In genomic region chr11:32161922-32162804, GRCm38 (mm10) we compare ENCODE assay signal across 8 mouse cellular contexts. TPM values are rescaled to one million over a fixed set of nuclear protein-coding genes. Genes with fewer than 3 reads are reported as not detected.
DNase-seq lines count a peak whose midpoint lies in the region; ATAC-seq lines count a peak whose summit lies in the region.

No protein-coding gene starts in this region.

- peak overlapping the region; percentile 55 for H3K9ac ChIP-seq in intestine, embryonic 16.5 days (ENCODE audit: low read depth, low read length)

- ATAC-seq in intestine, embryonic 16.5 days: peak; percentile 86

- WGBS in intestine, embryonic 16.5 days: 13% methylated on average over 28 of the region's 28 CpGs
- WGBS in midbrain, embryonic 10.5 days: 14% methylated on average over 28 of the region's 28 CpGs

- intact Hi-C loops in left cerebral cortex, postnatal 25 days (cut with DNase I): loop anchor here (1.0 to 5.0 kb wide), 2 partner anchors 162 to 485 kb away; partner anchors contain the start of gene Nsg2

- no peaks in the 10 kb centered on the region for H3K27me3 ChIP-seq in intestine, embryonic 16.5 days (replicated peaks; ENCODE audit: control insufficient read depth, insufficient read depth, low read length)
- H3K27me3 ChIP-seq in midbrain, embryonic 10.5 days (ENCODE audit: low read depth, poor library complexity, severe bottlenecking): peaks cover 30% of the 10 kb centered on the region

- H3K4me1 ChIP-seq in intestine, embryonic 16.5 days (ENCODE audit: control insufficient read depth, insufficient read depth, low read length): no peaks in the 10 kb centered on the region
- peaks cover 24% of the 10 kb centered on the region for H3K4me1 ChIP-seq in midbrain, embryonic 10.5 days

- peak overlapping the region; percentile 43 for H3K4me2 ChIP-seq in intestine, embryonic 16.5 days (ENCODE audit: low read depth, low read length)

- no peaks in the 10 kb centered on the region for H3K36me3 ChIP-seq in intestine, embryonic 16.5 days (ENCODE audit: control insufficient read depth, insufficient read depth, low read length)
- H3K36me3 ChIP-seq in midbrain, embryonic 10.5 days: no peaks in the 10 kb centered on the region

- no peak overlapping the region for H3K27ac ChIP-seq in intestine, embryonic 16.5 days (ENCODE audit: low read length)
- H3K27ac ChIP-seq in midbrain, embryonic 10.5 days (replicated peaks): peak overlapping the region; percentile 81

- no peaks in the 10 kb centered on the region for H3K9me3 ChIP-seq in intestine, embryonic 16.5 days (ENCODE audit: control insufficient read depth, low read length)
- H3K9me3 ChIP-seq in midbrain, embryonic 10.5 days (replicated peaks): no peaks in the 10 kb centered on the region

- peak; percentile 73 to 76 for DNase-seq in adrenal gland, adult 18-20 months (ENCODE audit: low spot score in 2 of 2)
- DNase-seq in embryo, embryonic 10 days (ENCODE audit: low spot score): peak; percentile 93
- peak; percentile 58 for DNase-seq in gastrocnemius, postnatal 25 days
- peak; percentile 86 to 88 for DNase-seq in left cerebral cortex, postnatal 25 days (ENCODE audit: low spot score in 2 of 2)
- peak; percentile 92 for DNase-seq in midbrain, embryonic 10.5 days (ENCODE audit: low spot score)
- peak; percentile 80 to 81 for DNase-seq in right cerebral cortex, postnatal 36 days (ENCODE audit: low spot score in 2 of 2)
- DNase-seq in adipocyte (ENCODE audit: low spot score): no peak

- H3K4me3 ChIP-seq in intestine, embryonic 16.5 days (ENCODE audit: low read length): peak overlapping the region; percentile 15
- peak overlapping the region; percentile 48 for H3K4me3 ChIP-seq in midbrain, embryonic 10.5 days

RNA-seq across cellular contexts. Expression of gene Il9r, which starts 37.9 kb away (rescaled TPM):
- total RNA-seq in adrenal gland, adult 18-20 months (2021): under 1 TPM; 0.10 to 0.32 TPM
- not detected for total RNA-seq in gastrocnemius, postnatal 25 days (2021)
- polyA plus RNA-seq in intestine, embryonic 16.5 days (2015; fragmentation: Nextera tagmentation; extraction: Ambion mirVana): 0.02 and 0.11 TPM in 2 replicates
- not detected for total RNA-seq in left cerebral cortex, postnatal 25 days (2021)
- 0.05 TPM in 1 of 2 replicates, not detected in the other for polyA plus RNA-seq in midbrain, embryonic 10.5 days (2016; fragmentation: Nextera tagmentation; extraction: Ambion mirVana)

RNA-seq across cellular contexts. Expression of gene Snrnp25, which starts 43.1 kb away (rescaled TPM):
- 10 to 100 TPM; 13.1 to 18.5 TPM for total RNA-seq in adrenal gland, adult 18-20 months (2021)
- 1 to 10 TPM; 6.7 to 9.1 TPM for total RNA-seq in gastrocnemius, postnatal 25 days (2021)
- 40.7 and 45.6 TPM in 2 replicates for polyA plus RNA-seq in intestine, embryonic 16.5 days (2015; fragmentation: Nextera tagmentation; extraction: Ambion mirVana)
- 10 to 100 TPM; 23.7 to 23.9 TPM for total RNA-seq in left cerebral cortex, postnatal 25 days (2021)
- polyA plus RNA-seq in midbrain, embryonic 10.5 days (2016; fragmentation: Nextera tagmentation; extraction: Ambion mirVana): 94.7 and 107 TPM in 2 replicates

RNA-seq across cellular contexts. Expression of gene Rhbdf1, which starts 59.9 kb away (rescaled TPM):
- total RNA-seq in adrenal gland, adult 18-20 months (2021): 10 to 100 TPM; 22.8 to 28.8 TPM
- total RNA-seq in gastrocnemius, postnatal 25 days (2021): 10 to 100 TPM; 22.1 to 25.4 TPM
- polyA plus RNA-seq in intestine, embryonic 16.5 days (2015; fragmentation: Nextera tagmentation; extraction: Ambion mirVana): 50.3 and 51.5 TPM in 2 replicates
- total RNA-seq in left cerebral cortex, postnatal 25 days (2021): 10 to 100 TPM; 13.5 to 15.7 TPM
- 25.1 and 26.2 TPM in 2 replicates for polyA plus RNA-seq in midbrain, embryonic 10.5 days (2016; fragmentation: Nextera tagmentation; extraction: Ambion mirVana)
